Mouse (Mus musculus): ENCODE data around the gene Klra3. TPM values are rescaled to one million over a fixed set of nuclear protein-coding genes. Genes with fewer than 3 reads are reported as not detected.
"Not testable (repeated sequence)": the region's sequence is repeated elsewhere in the genome, so short reads cannot be mapped to it uniquely, and the experiment has no call there.

Gene Klra3
- 1 to 10 TPM in 20 of 26 experiments, under 1 TPM in 4, not detected in 2; 0.83 to 3.7 (median 2.1) TPM for total RNA-seq (2018; cell fraction: chromatin; rRNA removed)
- total RNA-seq (2018; cell fraction: cytosol; rRNA removed): 10 to 100 TPM in 5 of 26 experiments, 1 to 10 TPM in 21; 5.4 to 15.6 (median 8.1) TPM
- 10 to 100 TPM in 2 of 26 experiments, 1 to 10 TPM in 24; 2.4 to 14.6 (median 5.6) TPM for total RNA-seq (2018; cell fraction: nucleus; rRNA removed)
- polyA plus RNA-seq (2018): 2.7 to 16.0 TPM (median 10.2 TPM) in 3 replicates

DNA sequence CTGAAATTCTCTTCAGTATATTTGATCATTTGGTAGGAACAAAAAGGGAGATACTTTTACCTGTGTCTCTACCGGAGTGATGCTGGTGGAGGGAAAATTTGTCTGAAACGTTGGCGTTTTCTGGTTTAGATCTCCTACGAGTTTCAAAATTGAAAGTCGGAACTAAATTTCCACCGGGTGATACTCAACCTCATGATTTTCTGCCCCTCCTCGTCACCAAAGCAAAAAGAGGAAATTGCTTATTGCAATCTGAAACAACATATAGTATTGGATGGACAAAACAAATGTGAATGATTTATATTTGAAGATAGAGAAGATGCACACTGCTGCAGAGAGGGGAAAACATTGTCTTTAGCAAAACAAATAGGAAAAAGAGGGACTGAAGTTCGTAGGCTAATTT is at the start of gene Klra3:
TSS of gene Klra3 (minus strand) at position 164 of the 400 bp plus-strand sequence.
- no peaks in the 10 kb centered on the region for H3K79me2 ChIP-seq (ENCODE audit: inconsistent target)
- 67% methylated on average over 8 of the region's 8 CpGs for WGBS (ENCODE audit: missing documents)
- H3K4me3 ChIP-seq (ENCODE audit: inconsistent target): no peak within 1 kb of the TSS
- no peaks in the 10 kb centered on the region for H3K36me3 ChIP-seq (ENCODE audit: inconsistent target)
- H3K27ac ChIP-seq: no peak within 1 kb of the TSS

DNA sequence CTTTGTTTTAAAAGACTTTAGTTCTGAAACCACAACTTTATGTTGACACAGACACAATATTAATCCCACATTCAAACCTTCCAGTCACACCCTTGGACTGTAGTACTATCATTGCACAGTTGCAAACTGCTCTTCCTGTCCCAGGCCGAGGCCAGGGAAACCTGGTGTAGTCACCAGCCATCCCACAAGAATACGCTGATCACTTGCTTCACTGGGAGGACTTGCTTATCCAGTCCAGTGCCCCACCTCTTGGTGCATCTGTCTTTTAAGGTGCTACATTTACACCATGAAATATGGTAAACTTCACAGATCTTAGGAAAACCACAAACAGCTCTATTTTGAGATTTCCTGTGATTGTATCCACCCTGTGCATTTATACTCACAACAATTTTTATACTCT is 49.4 kb upstream of the Klra3 start, which contains the start of gene Klra1:
TSS of gene Klra1 (minus strand) at position 125 of the 400 bp plus-strand sequence.
- 51% methylated on average over 2 of the region's 2 CpGs for WGBS (ENCODE audit: missing documents)
- H3K79me2 ChIP-seq (ENCODE audit: inconsistent target): no peaks in the 10 kb centered on the region
- H3K4me3 ChIP-seq (ENCODE audit: inconsistent target): no peak within 1 kb of the TSS
- H3K27ac ChIP-seq: no peak within 1 kb of the TSS
- no peaks in the 10 kb centered on the region for H3K36me3 ChIP-seq (ENCODE audit: inconsistent target)

DNA sequence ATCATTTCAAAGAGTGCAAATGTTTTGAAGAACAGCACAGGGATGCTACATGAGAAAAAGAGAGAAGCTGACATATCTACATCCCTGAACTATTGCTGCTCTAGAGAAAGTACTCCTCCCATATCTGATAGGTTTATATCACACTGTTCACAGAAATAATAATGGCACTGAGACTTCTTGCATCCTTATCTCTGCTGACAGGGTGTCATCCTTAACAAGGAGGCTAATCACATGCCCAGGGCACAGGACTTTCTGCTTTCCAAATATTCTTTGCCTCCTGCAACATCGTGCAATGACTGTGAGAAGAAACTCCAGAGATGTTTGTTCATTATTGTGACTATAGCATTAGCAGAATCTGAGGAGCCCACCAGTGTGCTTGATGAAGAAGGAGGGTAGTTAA is 48.4 kb upstream of the Klra3 start:
- 89% methylated on average over 1 of the region's 1 CpGs for WGBS (ENCODE audit: missing documents)
- no peaks in the 10 kb centered on the region for H3K36me3 ChIP-seq (ENCODE audit: inconsistent target)
- no peak overlapping the region for H3K4me3 ChIP-seq (ENCODE audit: inconsistent target)
- no peaks in the 10 kb centered on the region for H3K79me2 ChIP-seq (ENCODE audit: inconsistent target)
- H3K27ac ChIP-seq: no peak overlapping the region

DNA sequence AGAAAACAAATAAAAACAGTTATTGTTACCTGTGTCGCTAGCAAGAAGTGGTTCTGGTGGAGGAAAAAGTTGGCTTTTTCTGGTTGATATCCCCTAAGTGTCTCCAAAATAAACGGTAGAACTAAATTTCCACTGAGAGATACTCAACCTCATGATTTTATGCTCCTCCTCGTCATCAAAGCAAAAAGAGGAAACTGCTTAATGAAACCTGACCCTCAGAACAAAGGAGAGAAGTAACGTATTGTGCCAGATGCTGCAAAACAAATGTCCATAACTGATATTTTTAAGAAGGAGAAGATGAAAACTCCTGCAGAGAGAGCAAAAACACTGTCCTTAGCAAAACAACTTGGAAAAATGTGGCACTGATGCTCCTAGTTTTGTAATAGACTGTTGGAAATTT is 45.0 kb upstream of the Klra3 start:
- 33% methylated on average over 4 of the region's 4 CpGs for WGBS (ENCODE audit: missing documents)
- Histone ChIP-seq H3K79me2 (ENCODE audit: inconsistent target) (no peaks in the 10 kb centered on the region), H3K36me3 (ENCODE audit: inconsistent target) (no peaks in the 10 kb centered on the region), H3K4me3 (ENCODE audit: inconsistent target) (no peak overlapping the region), H3K27ac (no peak overlapping the region)

DNA sequence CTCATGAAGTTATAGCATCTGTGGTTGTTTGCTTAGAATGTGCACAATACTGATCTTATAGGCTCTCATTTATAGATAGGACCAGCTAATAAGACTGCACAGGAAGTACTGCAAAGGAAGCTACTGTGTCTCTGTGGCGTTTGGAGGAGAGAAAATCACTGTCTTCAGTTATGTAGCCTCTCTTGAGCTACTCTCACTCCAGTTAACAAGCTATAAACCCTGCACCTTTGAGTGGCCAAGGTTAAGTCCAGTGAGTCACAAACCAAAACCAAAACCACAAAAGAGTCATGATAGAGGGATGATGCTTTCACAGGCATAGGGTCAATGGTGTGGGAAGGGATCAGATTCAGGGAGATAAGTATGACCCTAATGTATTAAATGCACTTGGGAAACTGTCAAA is 8.0 kb upstream of the Klra3 start:
- H3K79me2 ChIP-seq (ENCODE audit: inconsistent target); H3K27ac ChIP-seq; H3K4me3 ChIP-seq (ENCODE audit: inconsistent target); H3K36me3 ChIP-seq (ENCODE audit: inconsistent target): not testable (repeated sequence)
- 33% methylated on average over 1 of the region's 1 CpGs for WGBS (ENCODE audit: missing documents)

DNA sequence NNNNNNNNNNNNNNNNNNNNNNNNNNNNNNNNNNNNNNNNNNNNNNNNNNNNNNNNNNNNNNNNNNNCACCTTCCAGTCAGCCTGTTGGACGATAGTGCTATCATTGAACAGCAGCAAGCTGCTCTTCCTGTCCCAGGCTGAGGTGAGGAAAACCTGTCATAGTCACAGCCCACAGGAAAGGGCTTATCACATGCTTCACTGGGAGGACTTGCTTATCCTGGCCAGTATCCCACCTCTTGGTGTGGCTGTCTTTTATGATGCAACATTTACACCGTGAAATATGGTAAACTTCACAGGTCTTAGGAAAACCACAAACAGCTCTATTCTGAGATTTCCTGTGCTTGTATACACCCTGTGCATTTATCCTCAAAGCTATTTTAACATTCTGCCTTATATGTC is 4.6 kb upstream of the Klra3 start:
- H3K27ac ChIP-seq; H3K36me3 ChIP-seq (ENCODE audit: inconsistent target); H3K79me2 ChIP-seq (ENCODE audit: inconsistent target); H3K4me3 ChIP-seq (ENCODE audit: inconsistent target): not testable (repeated sequence)
- WGBS (ENCODE audit: missing documents): 0% methylated on average over 2 of the region's 2 CpGs

DNA sequence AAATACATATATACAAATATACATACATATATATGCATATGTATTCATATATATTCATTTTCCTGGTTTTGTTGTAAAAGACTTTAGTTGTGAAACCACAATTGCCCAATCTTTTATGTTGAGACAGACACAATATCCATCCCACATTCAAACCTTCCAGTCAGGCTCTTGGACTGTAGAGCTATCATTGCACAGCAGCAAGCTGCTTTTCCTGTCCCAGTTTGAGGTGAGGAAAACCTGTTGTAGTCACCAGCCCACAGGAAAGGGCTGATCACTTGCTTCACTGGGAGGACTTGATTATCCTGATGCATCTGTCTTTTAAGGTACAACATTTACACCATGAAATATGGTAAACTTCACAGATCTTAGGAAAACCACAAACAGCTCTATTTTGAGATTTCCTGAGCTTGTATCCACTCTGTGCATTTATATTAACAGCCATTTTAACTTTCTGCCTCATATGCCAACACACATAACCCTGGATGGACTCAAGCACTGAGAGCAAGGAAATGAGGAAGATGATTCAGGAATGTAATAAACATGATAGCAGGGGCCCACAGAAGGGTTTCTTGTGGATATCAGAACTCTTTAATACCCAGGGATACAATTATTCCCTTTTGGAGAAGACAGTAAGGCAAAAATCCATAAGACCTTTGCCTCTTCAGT is 49.3 kb downstream of the Klra3 start:
- Histone ChIP-seq H3K4me3 (ENCODE audit: inconsistent target) (no peak overlapping the region), H3K27ac (0 out of 2 replicates have a peak overlapping the region, but pooled peaks have one; percentile 5), H3K36me3 (ENCODE audit: inconsistent target) (no peaks in the 10 kb centered on the region), H3K79me2 (ENCODE audit: inconsistent target) (no peaks in the 10 kb centered on the region)

DNA sequence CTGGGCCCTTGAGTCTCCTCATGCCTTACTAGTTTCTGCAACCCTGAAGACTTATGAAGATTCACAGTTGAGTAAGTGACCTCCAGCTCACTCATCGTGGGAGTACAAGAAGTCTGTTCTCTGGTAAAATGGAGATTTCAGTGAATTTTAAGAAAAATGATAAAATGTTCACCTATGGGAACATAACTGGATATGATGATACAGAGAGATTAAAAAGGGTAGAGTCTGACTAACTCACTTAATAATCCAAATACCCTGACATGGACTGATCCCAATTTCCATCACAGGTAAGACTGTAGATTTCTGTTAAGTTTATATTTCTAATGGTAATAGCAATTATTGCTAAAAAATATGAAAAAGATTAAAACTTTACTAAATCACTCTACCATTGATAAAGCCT is 55.5 kb downstream of the Klra3 start, which contains the start of gene Klra10:
TSS of gene Klra10 (minus strand) at position 101 of the 400 bp plus-strand sequence.
- not testable (repeated sequence) for H3K27ac ChIP-seq; H3K4me3 ChIP-seq (ENCODE audit: inconsistent target); H3K36me3 ChIP-seq (ENCODE audit: inconsistent target); H3K79me2 ChIP-seq (ENCODE audit: inconsistent target)
- 100% methylated on average over 1 of the region's 1 CpGs for WGBS (ENCODE audit: missing documents)

Other genes starting within 250 kb of the Klra3 start
- not detected in 3 replicates for gene Klra8, start 207.7 kb downstream of the Klra3 start, polyA plus RNA-seq (2018)
- 1.00 to 1.0 TPM in 2 of 3 replicates, not detected in the other for gene Klra9, start 144.5 kb downstream of the Klra3 start, polyA plus RNA-seq (2018)
- not detected in 3 replicates for gene Klra7, start 104.3 kb downstream of the Klra3 start, polyA plus RNA-seq (2018)
- gene Klra10, start 55.6 kb downstream of the Klra3 start, polyA plus RNA-seq (2018): not detected in 3 replicates
- 0.11 TPM in 1 of 3 replicates, not detected in the others for gene Klra1, start 49.3 kb upstream of the Klra3 start, polyA plus RNA-seq (2018)

Measured in macrophage (primary cell).